Comparison of ENCODE assay signal across 8 mouse cellular contexts in genomic region chr14:12208554-12208953, GRCm38 (mm10).
DNase-seq lines count a peak whose midpoint lies in the region; ATAC-seq lines count a peak whose summit lies in the region.

No protein-coding gene starts in this region.

- H3K9ac ChIP-seq in hindbrain, embryonic 11.5 days (ENCODE audit: low read depth, low read length) = no peak overlapping the region
- no peak overlapping the region for H3K9ac ChIP-seq in hindbrain, embryonic 12.5 days

- no peaks in the 10 kb centered on the region for H3K9me3 ChIP-seq in hindbrain, embryonic 11.5 days (ENCODE audit: control insufficient read depth, low read length)
- no peaks in the 10 kb centered on the region for H3K9me3 ChIP-seq in hindbrain, embryonic 12.5 days (replicated peaks)

- no peak overlapping the region for H3K27ac ChIP-seq in hindbrain, embryonic 11.5 days (ENCODE audit: low read depth, low read length)
- no peak overlapping the region for H3K27ac ChIP-seq in hindbrain, embryonic 12.5 days

- H3K4me2 ChIP-seq in hindbrain, embryonic 11.5 days (replicated peaks; ENCODE audit: low read depth, low read length) = no peak overlapping the region
- no peak overlapping the region for H3K4me2 ChIP-seq in hindbrain, embryonic 12.5 days (replicated peaks)

- H3K36me3 ChIP-seq in hindbrain, embryonic 11.5 days (ENCODE audit: control insufficient read depth, insufficient read depth, low read length) = no peaks in the 10 kb centered on the region
- H3K36me3 ChIP-seq in hindbrain, embryonic 12.5 days = peaks cover 27% of the 10 kb centered on the region

- WGBS in hindbrain, embryonic 11.5 days = 95% methylated on average over 2 of the region's 2 CpGs
- WGBS in hindbrain, embryonic 12.5 days = 92% methylated on average over 2 of the region's 2 CpGs

- H3K4me3 ChIP-seq in hindbrain, embryonic 11.5 days (ENCODE audit: low read depth, low read length) = no peak overlapping the region
- no peak overlapping the region for H3K4me3 ChIP-seq in hindbrain, embryonic 12.5 days

- no peaks in the 10 kb centered on the region for H3K4me1 ChIP-seq in hindbrain, embryonic 11.5 days (replicated peaks; ENCODE audit: control insufficient read depth, insufficient read depth, low read length)
- 0 out of 2 replicates have a peak, but pooled peaks cover 2% of the 10 kb centered on the region for H3K4me1 ChIP-seq in hindbrain, embryonic 12.5 days

- no peaks in the 10 kb centered on the region for H3K27me3 ChIP-seq in hindbrain, embryonic 11.5 days (ENCODE audit: control insufficient read depth, insufficient read depth, low read length)
- no peaks in the 10 kb centered on the region for H3K27me3 ChIP-seq in hindbrain, embryonic 12.5 days

- peak; percentile 33 for DNase-seq in hindbrain, embryonic 11.5 days (ENCODE audit: low spot score)
- DNase-seq in urinary bladder, postnatal 14 days (ENCODE audit: low spot score) = peak; percentile 22
- no peak for DNase-seq in urinary bladder, postnatal 36 days (ENCODE audit: low spot score in 2 of 2)
- peak; percentile 8 for DNase-seq in c-Kit-positive CD71-positive TER-119-negative erythroid progenitor cells, embryonic 14.5 days (ENCODE audit: low read depth)
- DNase-seq in lung, postnatal 14 days = peak; percentile 54
- no peak for DNase-seq in ovary, postnatal 10 days (ENCODE audit: low spot score)

- ATAC-seq in hindbrain, embryonic 11.5 days (ENCODE audit: low FRiP score) = no peak
- no peak for ATAC-seq in hindbrain, embryonic 12.5 days (ENCODE audit: low FRiP score)
- no peak for ATAC-seq in monocyte, adult 5-6 weeks (replicated peaks; ENCODE audit: insufficient number of reproducible peaks, low FRiP score, low TSS enrichment, poor library complexity, severe bottlenecking)

Comparison
In these comparisons a context has a peak if more than half of its experiments do, and no peak if none do; other contexts are left out.
1. DNase-seq: peak in hindbrain, embryonic 11.5 days (single experiment), urinary bladder, postnatal 14 days (single experiment), c-Kit-positive CD71-positive TER-119-negative erythroid progenitor cells, embryonic 14.5 days (single experiment) and lung, postnatal 14 days (single experiment); none in urinary bladder, postnatal 36 days (0 of 2) and ovary, postnatal 10 days (single experiment).